Mouse (Mus musculus): Measurements from ENCODE around the gene Mtmr4. TPM values are rescaled to one million over a fixed set of nuclear protein-coding genes. Genes with fewer than 3 reads are reported as not detected.

The Mtmr4 gene
- polyA plus RNA-seq, 1 experiment from 2014 or later: 33.9 TPM

DNA sequence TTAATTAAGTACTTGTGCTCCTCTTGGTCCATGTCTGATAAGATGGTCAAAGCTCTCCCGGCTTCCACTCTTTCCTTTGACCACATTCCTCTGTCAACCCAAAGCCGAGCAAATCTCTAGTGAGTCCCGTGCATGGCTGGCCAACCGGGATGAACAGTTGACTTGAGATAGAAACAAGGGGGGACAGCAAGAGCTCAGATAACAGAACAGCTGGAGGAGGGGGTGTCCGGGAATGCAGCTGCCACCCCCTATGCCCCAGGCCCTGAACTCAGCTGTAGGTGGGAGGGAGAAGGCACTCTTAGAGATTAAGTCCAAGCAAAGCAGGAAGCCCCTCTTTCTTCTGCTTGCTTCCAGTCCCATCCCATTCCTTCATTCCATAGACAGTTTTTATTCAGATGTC lies 21.2 kb upstream of the Mtmr4 start:
- no peak overlapping the region for H3K9ac ChIP-seq (ENCODE audit: low read length)
- H3K27ac ChIP-seq (ENCODE audit: low read length): no peak overlapping the region; the same call in 1 of the 2 replicates
- no peak for ATAC-seq (ENCODE audit: low read depth)
- H3K27me3 ChIP-seq (ENCODE audit: control insufficient read depth, insufficient read depth, low read depth, low read length): no peaks in the 10 kb centered on the region
- WGBS: 53% methylated on average over 5 of the region's 5 CpGs
- H3K4me3 ChIP-seq (ENCODE audit: low read length): no peak overlapping the region
- no peaks in the 10 kb centered on the region for H3K36me3 ChIP-seq (ENCODE audit: control insufficient read depth, insufficient read depth, low read length)
- no peak overlapping the region for H3K4me2 ChIP-seq (ENCODE audit: low read depth, low read length)
- no peaks in the 10 kb centered on the region for H3K9me3 ChIP-seq (ENCODE audit: control insufficient read depth, low read length)
- H3K4me1 ChIP-seq (replicated peaks; ENCODE audit: control insufficient read depth, insufficient read depth, low read length): peaks cover 9% of the 10 kb centered on the region

DNA sequence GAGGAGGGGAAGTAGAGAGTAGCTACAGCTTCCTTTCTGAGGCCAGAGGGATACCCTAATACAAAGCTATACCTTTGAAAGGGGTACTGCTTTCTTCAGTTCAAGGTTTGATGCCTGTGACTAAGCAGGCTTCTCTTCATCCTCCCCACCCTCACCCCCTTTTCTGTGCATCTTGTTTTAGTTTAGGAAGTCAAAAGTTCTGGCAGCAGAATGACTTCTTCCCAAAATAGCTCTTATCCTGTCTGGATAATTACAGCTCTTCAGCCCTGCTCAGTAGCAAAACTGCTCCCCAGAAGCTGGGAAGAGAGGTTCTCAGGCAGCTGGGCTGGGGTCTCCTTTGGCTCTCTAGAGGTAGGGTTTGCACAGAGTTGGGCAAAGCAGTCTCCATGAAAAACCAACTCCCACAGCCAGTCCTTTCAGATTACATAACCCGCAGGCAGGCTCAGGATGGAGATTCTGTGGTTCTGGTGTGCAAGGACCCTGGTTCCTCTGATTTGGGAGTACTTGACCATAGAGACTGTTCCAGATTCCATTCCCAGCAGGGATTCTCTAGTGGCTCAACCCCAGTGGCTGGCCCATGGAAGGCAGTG lies 20.5 kb upstream of the Mtmr4 start:
- H3K27me3 ChIP-seq (ENCODE audit: control insufficient read depth, insufficient read depth, low read depth, low read length): no peaks in the 10 kb centered on the region
- H3K27ac ChIP-seq (ENCODE audit: low read length): no peak overlapping the region
- H3K4me3 ChIP-seq (ENCODE audit: low read length): no peak overlapping the region
- H3K4me2 ChIP-seq (ENCODE audit: low read depth, low read length): no peak overlapping the region
- WGBS: 84% methylated on average over 1 of the region's 1 CpGs
- H3K9ac ChIP-seq (ENCODE audit: low read length): no peak overlapping the region
- H3K4me1 ChIP-seq (replicated peaks; ENCODE audit: control insufficient read depth, insufficient read depth, low read length): peaks cover 9% of the 10 kb centered on the region
- H3K9me3 ChIP-seq (ENCODE audit: control insufficient read depth, low read length): no peaks in the 10 kb centered on the region
- H3K36me3 ChIP-seq (ENCODE audit: control insufficient read depth, insufficient read depth, low read length): no peaks in the 10 kb centered on the region
- no peak for ATAC-seq (ENCODE audit: low read depth)

DNA sequence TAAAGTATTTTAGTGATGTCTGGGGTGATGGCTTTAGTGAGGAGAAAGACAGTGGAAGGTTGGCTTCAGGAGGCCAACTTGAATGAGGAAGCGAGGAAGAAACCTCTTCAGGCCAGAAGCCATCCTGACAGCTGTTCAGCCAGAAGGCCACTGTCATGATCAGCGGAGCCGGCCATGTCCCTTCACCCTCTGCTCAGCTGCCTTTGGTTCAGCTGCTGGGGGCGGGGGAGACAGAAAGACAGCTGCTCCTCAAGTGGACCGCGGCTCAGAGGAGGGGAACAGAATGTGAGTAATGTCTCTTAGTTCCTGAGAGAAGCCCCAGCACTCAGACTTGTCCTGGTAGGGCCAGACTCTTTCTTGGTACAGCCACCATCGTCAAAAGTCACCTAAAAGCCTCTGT lies 18.2 kb upstream of the Mtmr4 start:
- H3K4me1 ChIP-seq (replicated peaks; ENCODE audit: control insufficient read depth, insufficient read depth, low read length): peaks cover 18% of the 10 kb centered on the region
- no peaks in the 10 kb centered on the region for H3K9me3 ChIP-seq (ENCODE audit: control insufficient read depth, low read length)
- no peaks in the 10 kb centered on the region for H3K36me3 ChIP-seq (ENCODE audit: control insufficient read depth, insufficient read depth, low read length)
- H3K27ac ChIP-seq (ENCODE audit: low read length): no peak overlapping the region
- no peak overlapping the region for H3K4me3 ChIP-seq (ENCODE audit: low read length)
- H3K27me3 ChIP-seq (ENCODE audit: control insufficient read depth, insufficient read depth, low read depth, low read length): no peaks in the 10 kb centered on the region
- 63% methylated on average over 7 of the region's 7 CpGs for WGBS
- no peak overlapping the region for H3K9ac ChIP-seq (ENCODE audit: low read length)
- ATAC-seq (ENCODE audit: low read depth): no peak
- no peak overlapping the region for H3K4me2 ChIP-seq (ENCODE audit: low read depth, low read length)

DNA sequence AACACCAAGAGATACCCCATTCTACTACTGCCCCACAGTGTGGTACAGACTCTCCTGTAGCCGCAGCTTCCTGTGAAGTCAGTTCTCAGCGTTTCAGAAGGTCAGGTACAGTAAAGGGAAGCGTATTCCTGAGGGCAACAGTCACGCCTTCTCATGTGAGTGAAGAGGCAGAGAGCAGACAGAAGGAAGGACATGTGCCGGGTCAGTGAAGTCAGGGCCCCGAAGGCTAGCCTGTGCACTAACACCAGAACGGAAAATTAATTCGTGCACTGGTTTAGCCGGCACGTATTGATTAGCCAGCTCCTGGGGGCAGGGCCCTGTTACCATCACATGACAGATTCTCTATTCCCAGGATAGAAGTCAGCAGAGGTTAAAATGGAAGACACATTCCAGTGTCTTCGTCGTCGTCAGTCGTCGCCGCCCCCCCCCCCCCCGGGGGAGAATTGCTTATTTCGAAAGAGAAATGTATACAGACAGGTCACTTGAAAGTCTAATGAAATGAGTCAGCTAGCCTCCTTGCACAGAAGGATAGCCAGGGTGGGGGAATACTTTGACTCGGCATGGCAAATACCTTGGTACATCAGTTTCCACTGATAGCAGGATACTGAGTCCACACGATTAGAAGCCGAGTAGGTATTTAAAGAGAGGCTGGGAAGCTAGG lies 17.3 kb upstream of the Mtmr4 start:
- no peak overlapping the region for H3K4me2 ChIP-seq (ENCODE audit: low read depth, low read length)
- peaks cover 20% of the 10 kb centered on the region for H3K4me1 ChIP-seq (replicated peaks; ENCODE audit: control insufficient read depth, insufficient read depth, low read length)
- ATAC-seq (ENCODE audit: low read depth): no peak
- no peak overlapping the region for H3K4me3 ChIP-seq (ENCODE audit: low read length)
- WGBS: 42% methylated on average over 21 of the region's 21 CpGs
- no peaks in the 10 kb centered on the region for H3K9me3 ChIP-seq (ENCODE audit: control insufficient read depth, low read length)
- no peak overlapping the region for H3K27ac ChIP-seq (ENCODE audit: low read length)
- no peaks in the 10 kb centered on the region for H3K27me3 ChIP-seq (ENCODE audit: control insufficient read depth, insufficient read depth, low read depth, low read length)
- no peaks in the 10 kb centered on the region for H3K36me3 ChIP-seq (ENCODE audit: control insufficient read depth, insufficient read depth, low read length)
- H3K9ac ChIP-seq (ENCODE audit: low read length): no peak overlapping the region

DNA sequence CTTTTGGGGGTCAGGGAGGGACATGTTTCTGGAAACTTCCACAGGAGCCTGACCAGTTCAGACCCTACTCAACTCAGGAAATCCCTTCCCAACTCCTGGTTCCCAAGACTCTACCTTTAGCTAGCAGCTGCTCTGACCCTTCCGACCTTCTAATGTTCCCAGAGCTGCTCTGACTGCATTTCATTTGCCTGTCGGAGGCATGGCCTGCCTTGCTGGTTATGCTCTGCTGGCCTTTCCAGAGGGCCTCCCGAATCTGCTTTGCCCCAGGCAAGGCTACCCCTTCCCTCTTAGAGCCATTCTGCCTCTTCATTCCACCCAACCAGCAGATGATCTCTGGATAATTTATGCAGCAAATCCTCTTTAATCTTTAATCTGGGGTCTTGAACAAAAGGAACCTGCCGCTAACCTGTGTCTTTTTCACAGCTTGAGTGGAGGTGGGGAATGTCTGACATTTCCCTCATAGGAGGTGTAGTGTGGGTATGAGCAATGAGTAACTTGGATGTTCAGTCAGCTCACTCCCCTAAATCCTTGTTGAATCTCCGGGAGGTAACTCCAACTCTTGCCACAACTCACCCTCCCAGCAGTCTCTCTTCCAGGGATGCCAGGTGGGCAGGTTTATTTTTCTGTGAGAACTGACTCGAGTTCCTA lies 14.2 kb upstream of the Mtmr4 start:
- Histone ChIP-seq H3K36me3 (ENCODE audit: control insufficient read depth, insufficient read depth, low read length) (no peaks in the 10 kb centered on the region), H3K4me3 (ENCODE audit: low read length) (peak overlapping the region; percentile 71), H3K27ac (ENCODE audit: low read length) (peak overlapping the region; percentile 69), H3K9ac (ENCODE audit: low read length) (peak overlapping the region; percentile 70), H3K27me3 (ENCODE audit: control insufficient read depth, insufficient read depth, low read depth, low read length) (no peaks in the 10 kb centered on the region), H3K4me2 (ENCODE audit: low read depth, low read length) (peak overlapping the region; percentile 83), H3K4me1 (replicated peaks; ENCODE audit: control insufficient read depth, insufficient read depth, low read length) (peaks cover 22% of the 10 kb centered on the region), H3K9me3 (ENCODE audit: control insufficient read depth, low read length) (no peaks in the 10 kb centered on the region)
- no peak for ATAC-seq (ENCODE audit: low read depth)
- 28% methylated on average over 6 of the region's 6 CpGs for WGBS

DNA sequence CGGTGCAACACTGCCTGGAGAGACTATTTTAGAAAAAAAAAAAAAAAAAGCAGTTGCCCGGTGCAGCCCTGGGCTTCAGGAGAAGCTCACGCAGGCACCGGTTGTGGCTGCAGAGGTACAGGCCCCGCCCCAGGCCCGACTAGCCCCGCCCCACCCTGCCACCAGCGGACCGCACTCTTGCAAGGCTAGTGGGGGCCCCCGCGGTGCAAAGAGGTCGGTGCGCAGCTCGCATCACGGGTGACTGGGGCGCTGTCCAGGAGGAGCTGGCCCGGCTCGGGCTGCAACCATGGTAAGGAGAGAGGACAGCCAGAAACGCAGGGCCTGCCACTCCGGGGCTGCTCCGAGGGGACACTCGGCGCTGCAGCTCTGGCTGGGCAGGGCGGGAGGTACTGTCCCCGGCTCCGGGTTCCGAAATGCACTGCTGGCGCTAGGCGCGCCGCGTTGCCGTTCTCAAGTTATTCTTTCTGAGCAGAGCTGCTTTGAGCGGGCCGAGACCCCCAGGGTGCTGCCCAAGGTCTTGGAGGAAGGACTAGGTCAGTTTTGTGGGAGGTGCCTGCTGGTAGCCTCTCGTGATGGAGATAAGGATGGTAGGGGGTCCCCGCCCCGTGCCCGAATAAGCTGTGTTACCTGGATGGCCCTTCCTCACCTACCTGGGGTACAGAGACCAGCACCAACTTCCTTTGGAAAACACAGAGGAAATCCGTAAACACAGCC lies 13.6 kb upstream of the Mtmr4 start:
- Histone ChIP-seq H3K9ac (ENCODE audit: low read length) (peak overlapping the region; percentile 70), H3K4me3 (ENCODE audit: low read length) (peak overlapping the region; percentile 71), H3K9me3 (ENCODE audit: control insufficient read depth, low read length) (no peaks in the 10 kb centered on the region), H3K4me1 (replicated peaks; ENCODE audit: control insufficient read depth, insufficient read depth, low read length) (peaks cover 22% of the 10 kb centered on the region), H3K27ac (ENCODE audit: low read length) (peak overlapping the region; percentile 69), H3K27me3 (ENCODE audit: control insufficient read depth, insufficient read depth, low read depth, low read length) (no peaks in the 10 kb centered on the region), H3K4me2 (ENCODE audit: low read depth, low read length) (peak overlapping the region; percentile 83), H3K36me3 (ENCODE audit: control insufficient read depth, insufficient read depth, low read length) (no peaks in the 10 kb centered on the region)
- peak; percentile 61 for ATAC-seq (ENCODE audit: low read depth)
- WGBS: under 1% methylated on average over 40 of the region's 40 CpGs

DNA sequence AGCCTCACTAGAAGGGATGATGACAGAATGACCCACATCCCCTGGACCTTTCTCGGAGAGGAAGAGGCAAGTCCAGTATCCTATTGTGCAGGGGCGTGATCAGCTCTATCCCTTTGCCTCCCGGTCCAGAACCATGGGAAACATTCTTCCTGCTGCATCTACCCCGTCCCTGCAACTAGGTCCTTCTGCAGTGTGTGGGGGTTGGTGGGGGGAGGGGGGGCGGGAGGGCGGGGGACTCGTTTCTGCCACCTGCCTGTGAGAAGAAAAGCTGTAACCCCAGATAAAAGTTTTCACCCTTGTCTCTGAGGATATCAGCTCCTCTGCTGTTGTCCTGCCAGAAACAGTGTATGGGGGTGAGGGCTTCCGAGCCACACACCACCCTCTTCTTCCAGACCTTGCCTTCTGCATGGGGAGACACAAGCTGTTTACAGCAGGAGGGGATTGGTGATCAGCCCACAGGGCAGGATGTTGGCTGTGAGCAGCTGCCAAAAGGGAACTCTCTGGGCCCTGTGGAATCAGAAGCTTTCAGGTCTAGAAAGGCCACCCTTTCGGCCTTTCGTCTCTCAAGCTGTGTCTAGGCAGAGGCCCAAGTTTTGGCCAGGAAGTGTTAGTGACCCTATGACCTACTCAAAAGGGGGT lies 12.9 kb upstream of the Mtmr4 start:
- peak overlapping the region; percentile 83 for H3K4me2 ChIP-seq (ENCODE audit: low read depth, low read length)
- no peaks in the 10 kb centered on the region for H3K9me3 ChIP-seq (ENCODE audit: control insufficient read depth, low read length)
- H3K9ac ChIP-seq (ENCODE audit: low read length): peak overlapping the region; percentile 70
- peaks cover 22% of the 10 kb centered on the region for H3K4me1 ChIP-seq (replicated peaks; ENCODE audit: control insufficient read depth, insufficient read depth, low read length)
- 14% methylated on average over 9 of the region's 10 CpGs for WGBS
- H3K27ac ChIP-seq (ENCODE audit: low read length): peak overlapping the region; percentile 69
- H3K4me3 ChIP-seq (ENCODE audit: low read length): peak overlapping the region; percentile 71
- H3K27me3 ChIP-seq (ENCODE audit: control insufficient read depth, insufficient read depth, low read depth, low read length): no peaks in the 10 kb centered on the region
- no peaks in the 10 kb centered on the region for H3K36me3 ChIP-seq (ENCODE audit: control insufficient read depth, insufficient read depth, low read length)
- ATAC-seq (ENCODE audit: low read depth): peak; percentile 65

DNA sequence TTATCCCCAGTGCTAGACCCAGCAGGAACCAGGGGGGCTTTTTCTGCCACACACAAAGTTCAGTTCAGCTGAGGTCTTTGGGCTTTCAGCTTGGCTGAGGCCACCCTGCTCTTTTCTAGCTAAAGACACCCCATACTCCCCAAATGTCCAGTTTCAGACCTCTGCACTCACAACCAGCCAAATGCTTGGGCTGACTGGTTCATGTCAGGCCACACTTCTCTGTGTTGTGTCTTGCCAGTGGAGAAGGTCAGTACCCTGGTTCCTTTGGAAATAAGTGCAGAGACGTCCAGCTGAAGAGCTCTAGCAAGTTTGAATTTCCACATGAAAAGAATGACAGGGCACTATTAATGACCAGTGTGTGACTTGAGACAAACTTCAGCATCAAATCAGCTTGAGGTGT lies 12.2 kb upstream of the Mtmr4 start:
- Histone ChIP-seq H3K9ac (ENCODE audit: low read length) (no peak overlapping the region), H3K4me3 (ENCODE audit: low read length) (no peak overlapping the region; the same call in 1 of the 2 replicates), H3K4me2 (ENCODE audit: low read depth, low read length) (peak overlapping the region; percentile 28), H3K9me3 (ENCODE audit: control insufficient read depth, low read length) (no peaks in the 10 kb centered on the region), H3K4me1 (replicated peaks; ENCODE audit: control insufficient read depth, insufficient read depth, low read length) (peaks cover 28% of the 10 kb centered on the region), H3K36me3 (ENCODE audit: control insufficient read depth, insufficient read depth, low read length) (no peaks in the 10 kb centered on the region), H3K27me3 (ENCODE audit: control insufficient read depth, insufficient read depth, low read depth, low read length) (no peaks in the 10 kb centered on the region), H3K27ac (ENCODE audit: low read length) (peak overlapping the region; percentile 69)
- WGBS: 29% methylated on average over 1 of the region's 1 CpGs
- peak; percentile 82 for ATAC-seq (ENCODE audit: low read depth)
